In genomic region chr7:127018416-127019305, GRCm38 (mm10) we compare ENCODE assay signal across 11 mouse cellular contexts. TPM values are rescaled to one million over a fixed set of nuclear protein-coding genes. Genes with fewer than 3 reads are reported as not detected.
DNase-seq lines count a peak whose midpoint lies in the region; ATAC-seq lines count a peak whose summit lies in the region.
"Had no signal": no experiment of that assay in that cellular context is flagged by ENCODE, and none has a peak within 500 bp of the region (broad histone marks: within the 10 kb centered on the region; RNA-seq: fewer than 3 reads in every experiment).

No protein-coding gene starts in this region.

- no peak overlapping the region for H3K4me2 ChIP-seq in heart, embryonic 13.5 days
- H3K4me2 ChIP-seq in forebrain, embryonic 16.5 days (ENCODE audit: low read length), result peak overlapping the region; percentile 8; the same call in 1 of the 2 replicates
- no peak overlapping the region for H3K4me2 ChIP-seq in midbrain, embryonic 12.5 days (replicated peaks)

- WGBS in heart, embryonic 13.5 days, result 73% methylated on average over 15 of the region's 15 CpGs
- WGBS in forebrain, embryonic 16.5 days, result 92% methylated on average over 15 of the region's 15 CpGs
- WGBS in midbrain, embryonic 12.5 days, result 84% methylated on average over 15 of the region's 15 CpGs

- peak overlapping the region; percentile 93 for H3K9ac ChIP-seq in heart, embryonic 13.5 days
- peak overlapping the region; percentile 15 for H3K9ac ChIP-seq in forebrain, embryonic 16.5 days (replicated peaks; ENCODE audit: low read depth, low read length)
- peak overlapping the region; percentile 25 for H3K9ac ChIP-seq in midbrain, embryonic 12.5 days (replicated peaks)
- H3K9ac ChIP-seq: liver, embryonic 14.5 days had no signal

- H3K36me3 ChIP-seq in heart, embryonic 13.5 days, result peaks cover 31% of the 10 kb centered on the region
- peaks cover 10% of the 10 kb centered on the region for H3K36me3 ChIP-seq in forebrain, embryonic 16.5 days (ENCODE audit: control insufficient read depth, insufficient read depth)
- peaks cover 36% of the 10 kb centered on the region for H3K36me3 ChIP-seq in midbrain, embryonic 12.5 days

- no peak overlapping the region for H3K4me3 ChIP-seq in heart, embryonic 13.5 days
- H3K4me3 ChIP-seq in forebrain, embryonic 16.5 days (replicated peaks; ENCODE audit: low read length), result no peak overlapping the region
- 0 out of 2 replicates have a peak overlapping the region, but pooled peaks have one; percentile 2 for H3K4me3 ChIP-seq in midbrain, embryonic 12.5 days

- H3K4me1 ChIP-seq in heart, embryonic 13.5 days, result peaks cover 83% of the 10 kb centered on the region
- H3K4me1 ChIP-seq in forebrain, embryonic 16.5 days (replicated peaks; ENCODE audit: control insufficient read depth, insufficient read depth, low read length), result peaks cover 79% of the 10 kb centered on the region
- H3K4me1 ChIP-seq in midbrain, embryonic 12.5 days, result peaks cover 84% of the 10 kb centered on the region

- 0 out of 2 replicates have a peak overlapping the region, but pooled peaks have one; percentile 98 for H3K27ac ChIP-seq in heart, embryonic 13.5 days (replicated peaks)
- peak overlapping the region; percentile 78 for H3K27ac ChIP-seq in forebrain, embryonic 16.5 days (ENCODE audit: low read length)
- peak overlapping the region; percentile 61; the same call in 1 of the 2 replicates for H3K27ac ChIP-seq in midbrain, embryonic 12.5 days (replicated peaks)

- H3K9me3 ChIP-seq in heart, embryonic 13.5 days, result no peaks in the 10 kb centered on the region
- no peaks in the 10 kb centered on the region for H3K9me3 ChIP-seq in forebrain, embryonic 16.5 days (ENCODE audit: control insufficient read depth, low read length)
- H3K9me3 ChIP-seq in midbrain, embryonic 12.5 days, result no peaks in the 10 kb centered on the region

- DNase-seq in heart, adult 18-20 months, result no peak
- DNase-seq in cerebellum, postnatal 25 days, result peak; percentile 49 to 52
- DNase-seq in adipocyte (ENCODE audit: low spot score), result no peak
- no peak for DNase-seq in frontal cortex, postnatal 14 days (ENCODE audit: low spot score in 2 of 2)
- DNase-seq in adrenal gland, postnatal 10 days, result no peak
- DNase-seq: gastrocnemius, postnatal 14 days; right cerebral cortex, postnatal 25 days had no signal

- ATAC-seq in heart, embryonic 13.5 days (ENCODE audit: extremely low read depth, insufficient number of reproducible peaks, low FRiP score, low TSS enrichment), result no peak
- no peak for ATAC-seq in forebrain, embryonic 16.5 days
- no peak for ATAC-seq in midbrain, embryonic 12.5 days (ENCODE audit: low FRiP score, low read depth)

- H3K27me3 ChIP-seq in heart, embryonic 13.5 days (replicated peaks), result no peaks in the 10 kb centered on the region
- no peaks in the 10 kb centered on the region for H3K27me3 ChIP-seq in forebrain, embryonic 16.5 days (replicated peaks; ENCODE audit: control insufficient read depth, insufficient read depth, low read length)
- H3K27me3 ChIP-seq in midbrain, embryonic 12.5 days, result no peaks in the 10 kb centered on the region

RNA-seq across cellular contexts. Expression of gene Pagr1a, which starts 1.5 kb away (rescaled TPM):
- 55.6 and 76.2 TPM in 2 replicates for polyA plus RNA-seq in heart, embryonic 13.5 days (2015; fragmentation: Nextera tagmentation; extraction: Ambion mirVana)
- total RNA-seq in heart, adult 18-20 months (2021), result 10 to 100 TPM in 1 of 2 experiments, 1 to 10 TPM in 1; 8.3 to 10.7 TPM
- 22.9 and 39.8 TPM in 2 replicates for polyA plus RNA-seq in forebrain, embryonic 16.5 days (2015; fragmentation: Nextera tagmentation; extraction: Ambion mirVana)
- 53.1 and 65.0 TPM in 2 replicates for polyA plus RNA-seq in midbrain, embryonic 12.5 days (2016; fragmentation: Nextera tagmentation; extraction: Ambion mirVana)
- 10 to 100 TPM; 10.1 to 19.1 TPM for total RNA-seq in adrenal gland, postnatal 10 days (2021)

RNA-seq across cellular contexts. Expression of gene Gm42742, which starts 2.2 kb away (rescaled TPM):
- polyA plus RNA-seq in heart, embryonic 13.5 days (2015; fragmentation: Nextera tagmentation; extraction: Ambion mirVana), result 13.8 and 25.7 TPM in 2 replicates
- total RNA-seq in heart, adult 18-20 months (2021), result 10 to 100 TPM; 24.6 to 27.3 TPM
- 54.8 and 74.1 TPM in 2 replicates for polyA plus RNA-seq in forebrain, embryonic 16.5 days (2015; fragmentation: Nextera tagmentation; extraction: Ambion mirVana)
- polyA plus RNA-seq in midbrain, embryonic 12.5 days (2016; fragmentation: Nextera tagmentation; extraction: Ambion mirVana), result 56.8 and 66.8 TPM in 2 replicates
- 10 to 100 TPM; 17.7 to 22.5 TPM for total RNA-seq in adrenal gland, postnatal 10 days (2021)

RNA-seq across cellular contexts. Expression of gene Prrt2, which starts 2.4 kb away (rescaled TPM):
- polyA plus RNA-seq in heart, embryonic 13.5 days (2015; fragmentation: Nextera tagmentation; extraction: Ambion mirVana), result 1.6 TPM in 2 replicates
- total RNA-seq in heart, adult 18-20 months (2021), result under 1 TPM in 1 of 2 experiments, not detected in 1; 0.80 TPM
- polyA plus RNA-seq in forebrain, embryonic 16.5 days (2015; fragmentation: Nextera tagmentation; extraction: Ambion mirVana), result 21.1 and 29.9 TPM in 2 replicates
- polyA plus RNA-seq in midbrain, embryonic 12.5 days (2016; fragmentation: Nextera tagmentation; extraction: Ambion mirVana), result 4.3 and 5.5 TPM in 2 replicates
- 1 to 10 TPM; 3.1 to 5.8 TPM for total RNA-seq in adrenal gland, postnatal 10 days (2021)

RNA-seq across cellular contexts. Expression of gene Pagr1b, which starts 2.4 kb away (rescaled TPM):
- 0.38 and 0.44 TPM in 2 replicates for polyA plus RNA-seq in heart, embryonic 13.5 days (2015; fragmentation: Nextera tagmentation; extraction: Ambion mirVana)
- not detected for total RNA-seq in heart, adult 18-20 months (2021)
- polyA plus RNA-seq in forebrain, embryonic 16.5 days (2015; fragmentation: Nextera tagmentation; extraction: Ambion mirVana), result not detected in 2 replicates
- polyA plus RNA-seq in midbrain, embryonic 12.5 days (2016; fragmentation: Nextera tagmentation; extraction: Ambion mirVana), result 0.32 and 0.39 TPM in 2 replicates
- not detected for total RNA-seq in adrenal gland, postnatal 10 days (2021)

RNA-seq across cellular contexts. Expression of gene Mvp, which starts 4.2 kb away (rescaled TPM):
- polyA plus RNA-seq in heart, embryonic 13.5 days (2015; fragmentation: Nextera tagmentation; extraction: Ambion mirVana), result 11.2 and 11.9 TPM in 2 replicates
- 10 to 100 TPM; 59.9 to 68.7 TPM for total RNA-seq in heart, adult 18-20 months (2021)
- 3.0 and 3.7 TPM in 2 replicates for polyA plus RNA-seq in forebrain, embryonic 16.5 days (2015; fragmentation: Nextera tagmentation; extraction: Ambion mirVana)
- polyA plus RNA-seq in midbrain, embryonic 12.5 days (2016; fragmentation: Nextera tagmentation; extraction: Ambion mirVana), result 5.0 and 5.8 TPM in 2 replicates
- total RNA-seq in adrenal gland, postnatal 10 days (2021), result 10 to 100 TPM; 55.7 to 60.9 TPM

Comparison
In these comparisons a context has a peak if more than half of its experiments do, and no peak if none do; other contexts are left out.
1. H3K9ac ChIP-seq: peak in every context shown above with its lines; median percentile 93 in heart, embryonic 13.5 days; 25 in midbrain, embryonic 12.5 days; 15 in forebrain, embryonic 16.5 days.
2. DNase-seq: peak in cerebellum, postnatal 25 days (2 of 2); none in heart, adult 18-20 months (0 of 2), adipocyte (single experiment), frontal cortex, postnatal 14 days (0 of 2) and adrenal gland, postnatal 10 days (single experiment).
3. Peak in every context shown above with its lines, with median percentiles within 50 percentile points of each other: H3K27ac ChIP-seq.